Mouse (Mus musculus): ENCODE data around the gene Mip. TPM values are rescaled to one million over a fixed set of nuclear protein-coding genes. Genes with fewer than 3 reads are reported as not detected.

Mip gene
- total RNA-seq, 1 experiment: 2.8 TPM

GRCm38 (mm10) chr10:128280943-128281342 lies 55.3 kb downstream of the Mip start:
- Histone ChIP-seq H3K4me3 (ENCODE audit: insufficient read depth in 1 of 2, low read depth in 1 of 2, low read length in 2 of 2, poor library complexity in 1 of 2, severe bottlenecking in 1 of 2) (no peak overlapping the region), H3K9me3 (ENCODE audit: control insufficient read depth, insufficient read depth, low read depth, low read length) (no peaks in the 10 kb centered on the region), H3K4me1 (ENCODE audit: control insufficient read depth in 2 of 2, insufficient read depth in 2 of 2, low read length in 2 of 2, poor library complexity in 1 of 2) (peaks cover 0 to 10% of the 10 kb centered on the region in 2 experiments; a peak in 2 of 4 replicates), H3K9ac (ENCODE audit: insufficient read depth, low read depth, low read length, poor library complexity, severe bottlenecking) (no peak overlapping the region), H3K27ac (ENCODE audit: insufficient read depth, low read depth, low read length, poor library complexity, severe bottlenecking) (no peak overlapping the region), H3K36me3 (ENCODE audit: control insufficient read depth, insufficient read depth, low read length, poor library complexity, severe bottlenecking) (peaks cover 35% of the 10 kb centered on the region)
- no peak for DNase-seq (ENCODE audit: low read depth, low spot score)
- TF ChIP-seq MAFK (IDR thresholded peaks at IDR 0.05; ENCODE audit: insufficient read depth, low read depth, low read length) (no peak), HCFC1 (IDR thresholded peaks at IDR 0.05; ENCODE audit: borderline replicate concordance, insufficient read depth, low read length) (no peak), ZC3H11A (IDR thresholded peaks at IDR 0.05; ENCODE audit: borderline replicate concordance, low read depth, low read length) (no peak), ZNF384 (IDR thresholded peaks at IDR 0.05; ENCODE audit: low read depth, low read length) (no peak), CHD2 (IDR thresholded peaks at IDR 0.05; ENCODE audit: low read depth, low read length) (no peak)
- in situ Hi-C loops (cut with MboI; ENCODE audit: low sequenced_read_pairs in 2 of 2, unreplicated experiment in 2 of 2): no loop called here

Other genes starting within 250 kb of the Mip start
- gene Hsd17b6, start 218.2 kb upstream of the Mip start, total RNA-seq (2012; rRNA removed): 0.22 TPM in 1 of 2 replicates, not detected in the other
- gene Prim1, start 210.7 kb upstream of the Mip start, total RNA-seq (2012; rRNA removed): 51.8 and 63.5 TPM in 2 replicates
- gene Naca, start 190.3 kb upstream of the Mip start, total RNA-seq (2012; rRNA removed): 746 and 1,114 TPM in 2 replicates
- gene Ptges3, start 166.9 kb upstream of the Mip start, total RNA-seq (2012; rRNA removed): 125 and 240 TPM in 2 replicates
- gene Atp5b, start 142.6 kb upstream of the Mip start, total RNA-seq (2012; rRNA removed): 1,760 and 2,075 TPM in 2 replicates
- 42.8 and 59.9 TPM in 2 replicates for gene Baz2a, start 134.3 kb upstream of the Mip start, total RNA-seq (2012; rRNA removed)
- 23.2 and 30.8 TPM in 2 replicates for gene Rbms2, start 45.5 kb upstream of the Mip start, total RNA-seq (2012; rRNA removed)
- gene Gls2, start 31.4 kb upstream of the Mip start, total RNA-seq (2012; rRNA removed): 21.9 and 40.7 TPM in 2 replicates
- 22.1 and 24.9 TPM in 2 replicates for gene Spryd4, start 14.0 kb upstream of the Mip start, total RNA-seq (2012; rRNA removed)
- gene Timeless, start 6.2 kb downstream of the Mip start, total RNA-seq (2012; rRNA removed): 69.7 and 106 TPM in 2 replicates
- 0.31 and 0.69 TPM in 2 replicates for gene Apon, start 28.3 kb downstream of the Mip start, total RNA-seq (2012; rRNA removed)
- 1.4 and 2.1 TPM in 2 replicates for gene Apof, start 42.8 kb downstream of the Mip start, total RNA-seq (2012; rRNA removed)
- gene Stat2, start 44.7 kb downstream of the Mip start, total RNA-seq (2012; rRNA removed): 10.6 and 22.7 TPM in 2 replicates
- 4.1 and 6.1 TPM in 2 replicates for gene Il23a, start 72.9 kb downstream of the Mip start, total RNA-seq (2012; rRNA removed)
- gene Pan2, start 77.5 kb downstream of the Mip start, total RNA-seq (2012; rRNA removed): 21.9 and 25.4 TPM in 2 replicates
- 218 and 257 TPM in 2 replicates for gene Cnpy2, start 96.6 kb downstream of the Mip start, total RNA-seq (2012; rRNA removed)
- 107 and 143 TPM in 2 replicates for gene Cs, start 111.9 kb downstream of the Mip start, total RNA-seq (2012; rRNA removed)
- gene Coq10a, start 143.2 kb downstream of the Mip start, total RNA-seq (2012; rRNA removed): 8.2 and 10.1 TPM in 2 replicates
- 11.1 and 11.4 TPM in 2 replicates for gene Ankrd52, start 151.3 kb downstream of the Mip start, total RNA-seq (2012; rRNA removed)
- gene Slc39a5, start 175.4 kb downstream of the Mip start, total RNA-seq (2012; rRNA removed): 0.36 and 0.53 TPM in 2 replicates
- gene Nabp2, start 185.7 kb downstream of the Mip start, total RNA-seq (2012; rRNA removed): 25.3 and 28.2 TPM in 2 replicates
- 39.6 and 41.3 TPM in 2 replicates for gene Rnf41, start 185.8 kb downstream of the Mip start, total RNA-seq (2012; rRNA removed)
- 18.9 and 22.8 TPM in 2 replicates for gene Smarcc2, start 233.4 kb downstream of the Mip start, total RNA-seq (2012; rRNA removed)

All from ES-E14 (cell line).